Mouse (Mus musculus): ENCODE results near the gene Mtfr1l.

DNA sequence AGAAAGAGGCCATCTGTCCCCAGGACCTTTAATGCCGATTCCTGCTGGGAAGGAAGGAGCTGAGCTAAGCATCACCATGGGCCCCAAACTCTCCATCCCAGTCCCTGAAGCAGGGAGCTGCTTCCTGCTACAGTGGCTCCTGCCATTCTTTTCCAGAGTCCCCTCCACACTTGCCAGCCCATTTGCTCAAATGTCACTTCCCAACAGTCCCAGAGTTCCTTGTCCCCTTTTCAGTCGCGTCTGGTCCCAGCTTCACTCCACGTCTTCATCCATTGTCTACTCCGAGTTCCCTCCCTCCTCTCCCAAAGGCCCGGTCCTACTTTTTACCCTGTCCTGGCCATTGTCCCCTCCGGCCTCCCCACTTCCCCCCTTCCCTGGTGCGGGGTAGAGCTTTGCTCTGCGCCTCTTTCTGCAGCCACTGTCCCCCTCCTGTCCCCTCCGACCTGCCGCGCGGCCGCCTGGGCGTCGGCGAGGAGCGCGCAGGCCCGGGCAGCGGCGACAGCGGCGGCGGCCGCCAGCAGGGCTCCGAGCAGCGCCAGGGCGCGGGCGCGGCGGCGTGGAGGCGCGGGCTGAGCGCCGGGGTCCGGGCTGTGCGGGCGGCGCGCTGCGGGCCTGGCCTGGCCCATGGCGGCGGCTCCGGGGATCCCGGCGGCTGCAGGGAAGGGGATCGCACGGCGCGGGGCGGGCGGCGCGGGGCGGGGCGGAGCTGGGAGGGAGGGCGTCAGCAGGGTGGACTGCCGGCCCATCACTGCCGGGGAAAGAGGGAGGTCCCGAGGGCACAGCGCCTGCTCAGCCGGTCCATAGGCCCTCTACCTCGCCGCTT lies 16.5 kb upstream of the Mtfr1l start, which contains the start of gene Selenon:
- peak in 1 of 2 experiments; percentile 34; a peak in 1 of 4 replicates for TF ChIP-seq POLR2A (IDR thresholded peaks at IDR 0.05; ENCODE audit: control insufficient read depth in 1 of 2, insufficient read depth in 1 of 2, low read depth in 1 of 2, low read length in 2 of 2, poor library complexity in 1 of 2)
- no peak for TF ChIP-seq CTCF (IDR thresholded peaks at IDR 0.05 in 2 of 3, conservative IDR thresholded peaks at IDR 0.05 in 1 of 3; ENCODE audit: control insufficient read depth in 1 of 3, insufficient read depth in 1 of 3, low read depth in 2 of 3, low read length in 3 of 3, poor library complexity in 1 of 3, severe bottlenecking in 1 of 3)
- TF ChIP-seq ELF1 (IDR thresholded peaks at IDR 0.05; ENCODE audit: low read depth, low read length), result no peak
- no peak for TF ChIP-seq TCF12 (IDR thresholded peaks at IDR 0.05; ENCODE audit: low read depth, low read length)
- no peak for TF ChIP-seq USF1 (IDR thresholded peaks at IDR 0.05; ENCODE audit: low read depth, low read length)
- TF ChIP-seq KAT2A (conservative IDR thresholded peaks at IDR 0.05; ENCODE audit: low read depth, low read length), result no peak
- TF ChIP-seq E2F4 (IDR thresholded peaks at IDR 0.05; ENCODE audit: borderline replicate concordance, low read depth, low read length), result no peak
- no peak for TF ChIP-seq ZKSCAN1 (IDR thresholded peaks at IDR 0.05; ENCODE audit: low read depth, low read length)

Data from MEL (cell line).